Mouse (Mus musculus) adrenal gland, adult 2 months (tissue): Measurements from ENCODE around the gene Kifc1. TPM values are rescaled to one million over a fixed set of nuclear protein-coding genes. Genes with fewer than 3 reads are reported as not detected.

Experiments
- DNase-seq: peaks from one replicate; pipeline ENCODE4 v3.0.0; 2021
- microRNA-seq, 2 experiments: library from miRNA; unstranded; fragments of <30 nt; microRNA quantifications; one replicate each; pipeline ENCODE4 v1.2.0; 2021
- polyA plus RNA-seq: library from polyadenylated mRNA; depleted of rRNA; stranded (reverse); fragments of >200 nt; gene quantifications from 2 replicates; pipeline ENCODE4 v1.2.3, GENCODE M21; 2012; rRNA removed
- total RNA-seq, 2 experiments: library from RNA; stranded (reverse); gene quantifications; 2 replicates each; pipeline ENCODE4 v1.2.3; 2021

Kifc1 gene
- total and polyA plus RNA-seq, 3 experiments, result 1.4 to 2.5 (median 1.6) TPM

GRCm38 (mm10) chr17:33851331-33851730 lies 39.1 kb downstream of the Kifc1 start:
- no peak for DNase-seq

- DNase-seq, result no peak
Measured at GRCm38 (mm10) chr17:33848139-33848538, 42.3 kb downstream of the Kifc1 start.

GRCm38 (mm10) chr17:33844196-33844595 lies 46.3 kb downstream of the Kifc1 start:
- no peak for DNase-seq

GRCm38 (mm10) chr17:33842966-33843795 lies 47.3 kb downstream of the Kifc1 start, which contains the start of gene Cd320:
Gene Cd320 (plus strand): TSS chr17:33843091.
- peak; percentile 96 for DNase-seq

GRCm38 (mm10) chr17:33829561-33829960 lies 60.9 kb downstream of the Kifc1 start:
- DNase-seq, result no peak

GRCm38 (mm10) chr17:33828892-33829291 lies 61.6 kb downstream of the Kifc1 start:
- DNase-seq, result peak; percentile 89

GRCm38 (mm10) chr17:33826850-33827249 lies 63.6 kb downstream of the Kifc1 start:
- peak; percentile 72 for DNase-seq

Small RNAs within 50 kb of the gene (microRNA-seq; reads per million reads assigned to microRNA genes)
- 0 reads per million in 2 experiments for gene Gm27740

Other genes with a start within 250 kb of the Kifc1 start
- 100 to 1,000 TPM; 142 to 166 TPM for gene Hnrnpm, start 203.8 kb downstream of the Kifc1 start, total RNA-seq
- gene Hnrnpm, start 203.8 kb downstream of the Kifc1 start, polyA plus RNA-seq, result 66.7 and 70.9 TPM in 2 replicates
- gene March2, start 172.0 kb downstream of the Kifc1 start, total RNA-seq, result 100 to 1,000 TPM; 112 to 117 TPM
- gene March2, start 172.0 kb downstream of the Kifc1 start, polyA plus RNA-seq, result 150 and 170 TPM in 2 replicates
- gene Rab11b, start 130.1 kb downstream of the Kifc1 start, total RNA-seq, result 100 to 1,000 TPM; 247 to 267 TPM
- 522 and 543 TPM in 2 replicates for gene Rab11b, start 130.1 kb downstream of the Kifc1 start, polyA plus RNA-seq
- gene Angptl4, start 108.8 kb downstream of the Kifc1 start, total RNA-seq, result 100 to 1,000 TPM in 1 of 2 experiments, 10 to 100 TPM in 1; 44.5 to 100 TPM
- 131 and 261 TPM in 2 replicates for gene Angptl4, start 108.8 kb downstream of the Kifc1 start, polyA plus RNA-seq
- gene Kank3, start 80.1 kb downstream of the Kifc1 start, total RNA-seq, result 10 to 100 TPM; 55.9 to 66.2 TPM
- 164 and 195 TPM in 2 replicates for gene Kank3, start 80.1 kb downstream of the Kifc1 start, polyA plus RNA-seq
- gene Rps28, start 66.1 kb downstream of the Kifc1 start, total RNA-seq, result 1,000 to 10,000 TPM; 1,533 to 1,560 TPM
- gene Rps28, start 66.1 kb downstream of the Kifc1 start, polyA plus RNA-seq, result 387 and 446 TPM in 2 replicates
- 100 to 1,000 TPM; 507 to 539 TPM for gene Ndufa7, start 66.1 kb downstream of the Kifc1 start, total RNA-seq
- gene Ndufa7, start 66.1 kb downstream of the Kifc1 start, polyA plus RNA-seq, result 556 and 578 TPM in 2 replicates
- 10 to 100 TPM; 34.2 to 42.8 TPM for gene Cd320, start 47.6 kb downstream of the Kifc1 start, total RNA-seq
- gene Cd320, start 47.6 kb downstream of the Kifc1 start, polyA plus RNA-seq, result 85.2 and 99.1 TPM in 2 replicates
- not detected for gene Gm7029, start 16.8 kb downstream of the Kifc1 start, total RNA-seq
- gene Gm7029, start 16.8 kb downstream of the Kifc1 start, polyA plus RNA-seq, result not detected in 2 replicates
- gene Platr17, start 14.5 kb upstream of the Kifc1 start, total RNA-seq, result not detected
- gene Platr17, start 14.5 kb upstream of the Kifc1 start, polyA plus RNA-seq, result not detected in 2 replicates
- 10 to 100 TPM; 29.0 to 30.3 TPM for gene Daxx, start 18.8 kb upstream of the Kifc1 start, total RNA-seq
- 54.7 and 65.7 TPM in 2 replicates for gene Daxx, start 18.8 kb upstream of the Kifc1 start, polyA plus RNA-seq
- 100 to 1,000 TPM; 151 to 171 TPM for gene Tapbp, start 25.2 kb upstream of the Kifc1 start, total RNA-seq
- gene Tapbp, start 25.2 kb upstream of the Kifc1 start, polyA plus RNA-seq, result 244 and 245 TPM in 2 replicates
- 10 to 100 TPM; 26.1 to 38.3 TPM for gene Zbtb22, start 25.2 kb upstream of the Kifc1 start, total RNA-seq
- 52.1 and 57.1 TPM in 2 replicates for gene Zbtb22, start 25.2 kb upstream of the Kifc1 start, polyA plus RNA-seq
- gene Rgl2, start 38.9 kb upstream of the Kifc1 start, total RNA-seq, result 10 to 100 TPM; 44.2 to 44.4 TPM
- gene Rgl2, start 38.9 kb upstream of the Kifc1 start, polyA plus RNA-seq, result 237 and 298 TPM in 2 replicates
- 100 to 1,000 TPM in 1 of 2 experiments, 10 to 100 TPM in 1; 69.7 to 100 TPM for gene Pfdn6, start 49.7 kb upstream of the Kifc1 start, total RNA-seq
- gene Pfdn6, start 49.7 kb upstream of the Kifc1 start, polyA plus RNA-seq, result 5.0 and 6.8 TPM in 2 replicates
- gene Wdr46, start 50.0 kb upstream of the Kifc1 start, total RNA-seq, result 10 to 100 TPM; 35.4 to 38.4 TPM
- gene Wdr46, start 50.0 kb upstream of the Kifc1 start, polyA plus RNA-seq, result 18.9 and 25.6 TPM in 2 replicates
- 1 to 10 TPM; 4.0 to 6.5 TPM for gene B3galt4, start 60.8 kb upstream of the Kifc1 start, total RNA-seq
- gene B3galt4, start 60.8 kb upstream of the Kifc1 start, polyA plus RNA-seq, result 21.2 and 21.3 TPM in 2 replicates
- gene Vps52, start 65.2 kb upstream of the Kifc1 start, total RNA-seq, result 10 to 100 TPM; 52.8 to 55.1 TPM
- 88.4 and 107 TPM in 2 replicates for gene Vps52, start 65.2 kb upstream of the Kifc1 start, polyA plus RNA-seq
- 100 to 1,000 TPM; 541 to 790 TPM for gene Rps18, start 65.3 kb upstream of the Kifc1 start, total RNA-seq
- gene Rps18, start 65.3 kb upstream of the Kifc1 start, polyA plus RNA-seq, result 153 and 176 TPM in 2 replicates
- gene H2-K1, start 109.7 kb upstream of the Kifc1 start, total RNA-seq, result 100 to 1,000 TPM; 577 to 669 TPM
- gene H2-K1, start 109.7 kb upstream of the Kifc1 start, polyA plus RNA-seq, result 2,584 and 2,844 TPM in 2 replicates
- 10 to 100 TPM; 41.4 to 57.0 TPM for gene Ring1, start 134.0 kb upstream of the Kifc1 start, total RNA-seq
- 70.0 and 92.4 TPM in 2 replicates for gene Ring1, start 134.0 kb upstream of the Kifc1 start, polyA plus RNA-seq
- 100 to 1,000 TPM; 252 to 263 TPM for gene H2-Ke6, start 137.4 kb upstream of the Kifc1 start, total RNA-seq
- 362 and 465 TPM in 2 replicates for gene H2-Ke6, start 137.4 kb upstream of the Kifc1 start, polyA plus RNA-seq
- gene Slc39a7, start 141.0 kb upstream of the Kifc1 start, total RNA-seq, result 100 to 1,000 TPM; 156 to 217 TPM
- 291 and 321 TPM in 2 replicates for gene Slc39a7, start 141.0 kb upstream of the Kifc1 start, polyA plus RNA-seq
- gene Rxrb, start 141.2 kb upstream of the Kifc1 start, total RNA-seq, result 10 to 100 TPM; 47.5 to 54.9 TPM
- 150 and 161 TPM in 2 replicates for gene Rxrb, start 141.2 kb upstream of the Kifc1 start, polyA plus RNA-seq
- 1 to 10 TPM; 1.0 to 1.1 TPM for gene Col11a2, start 148.8 kb upstream of the Kifc1 start, total RNA-seq
- gene Col11a2, start 148.8 kb upstream of the Kifc1 start, polyA plus RNA-seq, result 0.35 and 1.7 TPM in 2 replicates
- under 1 TPM in 1 of 2 experiments, not detected in 1; 0.62 TPM for gene H2-Oa, start 201.7 kb upstream of the Kifc1 start, total RNA-seq
- 1.9 TPM in 2 replicates for gene H2-Oa, start 201.7 kb upstream of the Kifc1 start, polyA plus RNA-seq
- gene H2-DMa, start 228.9 kb upstream of the Kifc1 start, total RNA-seq, result 10 to 100 TPM; 14.4 to 18.9 TPM
- 24.2 and 27.4 TPM in 2 replicates for gene H2-DMa, start 228.9 kb upstream of the Kifc1 start, polyA plus RNA-seq
- 100 to 1,000 TPM; 173 to 286 TPM for gene Brd2, start 232.0 kb upstream of the Kifc1 start, total RNA-seq
- 103 and 104 TPM in 2 replicates for gene Brd2, start 232.0 kb upstream of the Kifc1 start, polyA plus RNA-seq